Mouse (Mus musculus): ENCODE data around the gene Ahcy. TPM values are rescaled to one million over a fixed set of nuclear protein-coding genes. Genes with fewer than 3 reads are reported as not detected.

The Ahcy gene
- polyA plus RNA-seq, 1 experiment = 40.4 TPM

- no peaks in the 10 kb centered on the region for H3K27me3 ChIP-seq (ENCODE audit: control insufficient read depth, insufficient read depth, low read length)
- TF ChIP-seq POLR2A (IDR thresholded peaks at IDR 0.05; ENCODE audit: borderline replicate concordance, insufficient read depth, low read length) (no peak), CTCF (IDR thresholded peaks at IDR 0.05; ENCODE audit: borderline replicate concordance, insufficient read depth, low read depth, low read length) (peak; percentile 83)
- no peaks in the 10 kb centered on the region for H3K4me1 ChIP-seq (ENCODE audit: control insufficient read depth, insufficient read depth, low read length)
- H3K4me3 ChIP-seq (replicated peaks; ENCODE audit: insufficient read depth, low read depth, low read length) = no peak overlapping the region
- peak; percentile 63 to 78 for DNase-seq
- no peak overlapping the region for H3K27ac ChIP-seq (ENCODE audit: insufficient read depth, low read length)
- WGBS = 23% methylated on average over 8 of the region's 8 CpGs
These were observed 8.0 kb upstream of the Ahcy start for GRCm38 (mm10) chr2:155082121-155082803.

- no peak overlapping the region for H3K4me3 ChIP-seq (replicated peaks; ENCODE audit: insufficient read depth, low read depth, low read length)
- TF ChIP-seq POLR2A (IDR thresholded peaks at IDR 0.05; ENCODE audit: borderline replicate concordance, insufficient read depth, low read length) (no peak), CTCF (IDR thresholded peaks at IDR 0.05; ENCODE audit: borderline replicate concordance, insufficient read depth, low read depth, low read length) (no peak)
- no peaks in the 10 kb centered on the region for H3K4me1 ChIP-seq (ENCODE audit: control insufficient read depth, insufficient read depth, low read length)
- no peaks in the 10 kb centered on the region for H3K27me3 ChIP-seq (ENCODE audit: control insufficient read depth, insufficient read depth, low read length)
- 93% methylated on average over 3 of the region's 3 CpGs for WGBS
- no peak overlapping the region for H3K27ac ChIP-seq (ENCODE audit: insufficient read depth, low read length)
- no peak for DNase-seq
These were observed 6.8 kb upstream of the Ahcy start for GRCm38 (mm10) chr2:155081056-155081455.

- DNase-seq = no peak
- H3K4me1 ChIP-seq (ENCODE audit: control insufficient read depth, insufficient read depth, low read length) = peaks cover 3% of the 10 kb centered on the region; the same call in 1 of the 2 replicates
- no peak overlapping the region for H3K4me3 ChIP-seq (replicated peaks; ENCODE audit: insufficient read depth, low read depth, low read length)
- 78% methylated on average over 4 of the region's 4 CpGs for WGBS
- no peak overlapping the region for H3K27ac ChIP-seq (ENCODE audit: insufficient read depth, low read length)
- TF ChIP-seq POLR2A (IDR thresholded peaks at IDR 0.05; ENCODE audit: borderline replicate concordance, insufficient read depth, low read length) (no peak), CTCF (IDR thresholded peaks at IDR 0.05; ENCODE audit: borderline replicate concordance, insufficient read depth, low read depth, low read length) (no peak)
- no peaks in the 10 kb centered on the region for H3K27me3 ChIP-seq (ENCODE audit: control insufficient read depth, insufficient read depth, low read length)
These were observed 5.9 kb upstream of the Ahcy start for GRCm38 (mm10) chr2:155080179-155080530.

DNA sequence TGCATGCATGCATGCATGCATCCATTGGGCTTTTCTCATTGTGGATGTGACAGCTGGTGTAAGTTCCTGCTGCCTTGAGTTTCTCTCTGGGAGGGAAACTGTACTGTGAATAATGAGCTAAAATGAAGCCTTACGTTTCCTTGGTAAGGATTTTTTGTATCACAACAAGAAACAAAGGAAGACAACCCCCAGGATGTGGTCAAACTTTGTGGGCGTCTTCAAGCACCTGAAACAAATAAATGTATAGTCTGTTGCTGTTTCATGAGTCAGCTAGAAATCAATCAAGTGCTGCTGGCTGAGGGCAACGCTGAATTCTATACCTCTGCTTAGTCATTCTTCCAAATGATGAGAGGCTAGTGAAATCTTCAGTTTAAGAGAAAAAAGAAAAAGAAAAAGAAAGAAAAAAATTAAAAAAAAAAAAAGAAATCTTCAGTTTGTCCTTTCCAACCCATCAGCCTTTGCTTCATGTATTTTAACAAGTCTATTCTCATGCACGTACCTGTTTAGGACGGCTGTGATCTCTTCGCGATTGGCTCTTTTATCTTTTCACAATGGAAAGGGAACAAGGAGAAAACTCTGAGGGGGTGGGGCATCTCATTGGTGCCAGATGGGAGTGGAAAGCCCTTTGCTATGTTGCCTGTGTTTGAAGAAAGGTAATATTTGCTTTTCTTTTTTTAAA, 5.3 kb upstream of the Ahcy start:
- TF ChIP-seq CTCF (IDR thresholded peaks at IDR 0.05; ENCODE audit: borderline replicate concordance, insufficient read depth, low read depth, low read length) (no peak), POLR2A (IDR thresholded peaks at IDR 0.05; ENCODE audit: borderline replicate concordance, insufficient read depth, low read length) (no peak)
- Histone ChIP-seq H3K4me1 (ENCODE audit: control insufficient read depth, insufficient read depth, low read length) (peaks cover 4% of the 10 kb centered on the region; the same call in 1 of the 2 replicates), H3K4me3 (replicated peaks; ENCODE audit: insufficient read depth, low read depth, low read length) (no peak overlapping the region), H3K27me3 (ENCODE audit: control insufficient read depth, insufficient read depth, low read length) (no peaks in the 10 kb centered on the region), H3K27ac (ENCODE audit: insufficient read depth, low read length) (no peak overlapping the region)
- DNase-seq = no peak
- WGBS = 55% methylated on average over 7 of the region's 7 CpGs

- Histone ChIP-seq H3K27me3 (ENCODE audit: control insufficient read depth, insufficient read depth, low read length) (no peaks in the 10 kb centered on the region), H3K4me1 (ENCODE audit: control insufficient read depth, insufficient read depth, low read length) (peaks cover 4% of the 10 kb centered on the region; the same call in 1 of the 2 replicates), H3K27ac (ENCODE audit: insufficient read depth, low read length) (no peak overlapping the region), H3K4me3 (replicated peaks; ENCODE audit: insufficient read depth, low read depth, low read length) (no peak overlapping the region)
- no peak for DNase-seq
- WGBS = 89% methylated on average over 6 of the region's 6 CpGs
- TF ChIP-seq CTCF (IDR thresholded peaks at IDR 0.05; ENCODE audit: borderline replicate concordance, insufficient read depth, low read depth, low read length) (no peak), POLR2A (IDR thresholded peaks at IDR 0.05; ENCODE audit: borderline replicate concordance, insufficient read depth, low read length) (no peak)
These were observed 1.4 kb upstream of the Ahcy start for GRCm38 (mm10) chr2:155075649-155076048.

DNA sequence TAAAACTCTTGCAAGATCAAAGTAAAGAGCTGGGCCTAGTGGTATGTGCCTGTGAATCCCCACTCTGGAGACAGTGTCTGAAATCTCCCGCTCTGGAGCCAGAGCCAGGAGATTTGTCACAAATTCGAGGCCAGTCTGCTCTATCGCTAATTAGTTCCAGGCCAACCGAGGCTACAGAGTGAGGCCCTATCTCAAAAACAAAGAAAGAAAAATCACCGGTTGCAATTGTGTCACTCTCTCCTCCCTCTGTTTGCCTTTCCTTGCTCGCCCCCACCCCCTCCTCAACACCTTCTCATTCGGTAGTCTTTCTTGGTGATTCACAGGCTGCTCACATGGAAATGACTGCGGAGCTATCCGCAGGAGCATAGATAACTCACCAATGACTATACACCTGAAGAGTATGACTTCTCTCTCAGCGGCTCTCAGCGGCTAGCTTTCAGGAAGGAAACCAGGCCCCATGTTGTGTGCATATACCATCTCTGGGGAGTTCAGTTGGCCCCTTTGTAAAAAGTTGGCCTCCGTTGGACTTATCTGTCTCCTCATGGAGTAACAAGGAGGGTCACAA, 551 bp upstream of the Ahcy start:
- no peaks in the 10 kb centered on the region for H3K27me3 ChIP-seq (ENCODE audit: control insufficient read depth, insufficient read depth, low read length)
- 18% methylated on average over 12 of the region's 12 CpGs for WGBS

DNA sequence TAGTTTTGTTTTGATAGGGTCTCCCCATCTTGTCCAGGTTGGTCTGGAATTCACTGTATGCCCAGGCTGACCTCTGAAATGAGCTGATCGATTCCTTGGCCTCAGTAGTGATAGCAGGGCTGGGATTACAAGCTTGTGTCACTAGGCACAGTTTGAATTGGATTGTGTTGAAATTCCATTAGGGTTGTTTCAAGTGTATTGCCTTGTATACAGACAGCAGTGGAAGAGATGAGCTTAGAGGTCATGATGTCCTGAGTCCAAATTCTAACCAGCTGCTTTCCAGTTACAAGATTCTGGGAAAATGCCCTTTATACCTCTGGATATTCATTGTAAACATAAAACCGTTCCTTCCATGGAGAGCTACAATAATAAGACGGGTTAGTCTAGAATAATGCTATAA, 950 bp downstream of the Ahcy start:
- DNase-seq = no peak
- H3K27me3 ChIP-seq (ENCODE audit: control insufficient read depth, insufficient read depth, low read length) = no peaks in the 10 kb centered on the region
- H3K4me1 ChIP-seq (ENCODE audit: control insufficient read depth, insufficient read depth, low read length) = peaks cover 4% of the 10 kb centered on the region; the same call in 1 of the 2 replicates
- TF ChIP-seq CTCF (IDR thresholded peaks at IDR 0.05; ENCODE audit: borderline replicate concordance, insufficient read depth, low read depth, low read length) (no peak), POLR2A (IDR thresholded peaks at IDR 0.05; ENCODE audit: borderline replicate concordance, insufficient read depth, low read length) (no peak)
- H3K27ac ChIP-seq (ENCODE audit: insufficient read depth, low read length) = no peak overlapping the region
- H3K4me3 ChIP-seq (replicated peaks; ENCODE audit: insufficient read depth, low read depth, low read length) = peak overlapping the region; percentile 83
- WGBS = 16% methylated on average over 3 of the region's 3 CpGs

More for the DNA sequence above, 551 bp upstream of the Ahcy start:
- Histone ChIP-seq H3K4me1 (ENCODE audit: control insufficient read depth, insufficient read depth, low read length) (peaks cover 4% of the 10 kb centered on the region; the same call in 1 of the 2 replicates), H3K27ac (ENCODE audit: insufficient read depth, low read length) (peak overlapping the region; percentile 66), H3K4me3 (replicated peaks; ENCODE audit: insufficient read depth, low read depth, low read length) (peak overlapping the region; percentile 83)
- peak in 1 of 2 experiments; percentile 48 for DNase-seq
- TF ChIP-seq CTCF (IDR thresholded peaks at IDR 0.05; ENCODE audit: borderline replicate concordance, insufficient read depth, low read depth, low read length) (no peak), POLR2A (IDR thresholded peaks at IDR 0.05; ENCODE audit: borderline replicate concordance, insufficient read depth, low read length) (no peak)

Data from cerebellum, adult 2 months (tissue).